Mouse (Mus musculus) duodenum, adult 2 months (tissue): ENCODE results near the gene Edem3. TPM values are rescaled to one million over a fixed set of nuclear protein-coding genes. Genes with fewer than 3 reads are reported as not detected.

Source experiments
- polyA plus RNA-seq: library from polyadenylated mRNA; depleted of rRNA; stranded (reverse); fragments of >200 nt; gene quantifications from 2 replicates; pipeline ENCODE4 v1.2.3, GENCODE M21; 2012; ENCODE audit warnings: low replicate concordance; rRNA removed

The Edem3 gene
- polyA plus RNA-seq: 2.6 and 3.0 TPM in 2 replicates

GRCm38 (mm10) chr1:151754881-151755659, at the start of gene Edem3:
Edem3 (plus strand) TSS chr1:151755371.

Other genes starting within 250 kb of the Edem3 start
- 0.81 and 1.5 TPM in 2 replicates for gene Fam129a, start 184.2 kb upstream of the Edem3 start, polyA plus RNA-seq